ENCODE assay signal across 13 mouse cellular contexts in the genomic region with DNA sequence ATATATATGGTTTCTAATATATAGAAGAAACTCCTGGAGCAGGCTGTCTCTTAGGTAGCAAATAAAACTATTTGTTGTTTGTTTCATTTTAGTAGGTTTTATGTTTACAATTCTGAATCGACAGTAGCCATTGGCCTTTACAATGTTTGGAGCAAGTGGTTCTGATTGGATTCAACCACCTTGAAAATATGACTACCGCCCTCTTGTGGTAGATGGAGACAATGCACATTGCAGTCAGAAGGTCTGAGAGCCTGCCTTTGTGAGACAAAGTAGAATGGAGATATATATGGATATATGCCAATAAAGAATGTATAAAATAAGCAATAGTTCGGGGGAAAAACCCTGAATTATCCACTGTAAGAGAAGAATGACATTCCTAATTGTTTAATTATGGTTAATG. TPM values are rescaled to one million over a fixed set of nuclear protein-coding genes. Genes with fewer than 3 reads are reported as not detected.
DNase-seq lines count a peak whose midpoint lies in the region; ATAC-seq and TF ChIP-seq lines count a peak whose summit lies in the region.
"Had no signal": no experiment of that assay in that cellular context is flagged by ENCODE, and none has a peak within 500 bp of the region (broad histone marks: within the 10 kb centered on the region; RNA-seq: fewer than 3 reads in every experiment).

No protein-coding gene starts in this region.

- peak; percentile 32 for TF ChIP-seq CTCF in lung, postnatal 0 days (IDR thresholded peaks at IDR 0.05)
- no peak for TF ChIP-seq CTCF in thymus, adult 2 months (IDR thresholded peaks at IDR 0.05; ENCODE audit: borderline replicate concordance, control insufficient read depth, extremely low read depth, insufficient read depth, low read length, poor library complexity)

- TF ChIP-seq POLR2A in thymus, adult 2 months (IDR thresholded peaks at IDR 0.05; ENCODE audit: control insufficient read depth, extremely low read depth, insufficient read depth, low read length, poor library complexity) = no peak

- WGBS in lung, postnatal 0 days = 42% methylated on average over 3 of the region's 3 CpGs
- 33% methylated on average over 3 of the region's 3 CpGs for WGBS in thymus, adult 2 months

- no peak overlapping the region for H3K9ac ChIP-seq in lung, postnatal 0 days (replicated peaks; ENCODE audit: low read depth)
- H3K9ac ChIP-seq: liver, embryonic 15.5 days had no signal

- no peak overlapping the region for H3K4me3 ChIP-seq in lung, postnatal 0 days (ENCODE audit: low read depth, low read length)
- no peak overlapping the region for H3K4me3 ChIP-seq in thymus, adult 2 months (ENCODE audit: control insufficient read depth, insufficient read depth, low read length)
- H3K4me3 ChIP-seq: liver, embryonic 15.5 days had no signal

- no peaks in the 10 kb centered on the region for H3K27me3 ChIP-seq in lung, postnatal 0 days (replicated peaks; ENCODE audit: insufficient read depth, low read length)
- no peaks in the 10 kb centered on the region for H3K27me3 ChIP-seq in thymus, adult 2 months (ENCODE audit: control insufficient read depth, insufficient read depth, low read length)
- H3K27me3 ChIP-seq: liver, embryonic 15.5 days had no signal

- no peak for DNase-seq in frontal cortex, postnatal 36 days (ENCODE audit: low spot score in 2 of 2)
- DNase-seq in lung, postnatal 0 days (ENCODE audit: low spot score) = no peak
- DNase-seq in lung, postnatal 25 days (ENCODE audit: low spot score) = no peak
- DNase-seq in c-Kit-negative CD71-positive TER-119-positive erythroid progenitor cells, embryonic 14.5 days (ENCODE audit: low read depth, low spot score) = peak; percentile 1
- peak; percentile 16 for DNase-seq in retina, postnatal 1 day
- DNase-seq in thymus, adult 2 months = no peak
- DNase-seq in adrenal gland, postnatal 4 days (ENCODE audit: low spot score in 2 of 2) = no peak
- DNase-seq: cerebellum, adult 18-20 months had no signal

- no peaks in the 10 kb centered on the region for H3K36me3 ChIP-seq in lung, postnatal 0 days (ENCODE audit: insufficient read depth, low read length)
- H3K36me3 ChIP-seq in thymus, adult 2 months (ENCODE audit: control insufficient read depth, insufficient read depth, low read length) = no peaks in the 10 kb centered on the region
- H3K36me3 ChIP-seq: liver, embryonic 15.5 days had no signal

- no peak overlapping the region for H3K27ac ChIP-seq in lung, postnatal 0 days (ENCODE audit: low read length)
- no peak overlapping the region for H3K27ac ChIP-seq in thymus, adult 2 months (ENCODE audit: control insufficient read depth, insufficient read depth, low read length)
- H3K27ac ChIP-seq: liver, embryonic 15.5 days had no signal

- H3K9me3 ChIP-seq in lung, postnatal 0 days (ENCODE audit: low read length) = no peaks in the 10 kb centered on the region
- H3K9me3 ChIP-seq: liver, embryonic 15.5 days had no signal

- H3K4me1 ChIP-seq in lung, postnatal 0 days (ENCODE audit: insufficient read depth, low read depth, low read length) = no peaks in the 10 kb centered on the region
- no peaks in the 10 kb centered on the region for H3K4me1 ChIP-seq in thymus, adult 2 months (replicated peaks; ENCODE audit: control insufficient read depth, insufficient read depth, low read length)
- H3K4me1 ChIP-seq: liver, embryonic 15.5 days had no signal

- no peak overlapping the region for H3K4me2 ChIP-seq in lung, postnatal 0 days (replicated peaks; ENCODE audit: low read depth, low read length)
- H3K4me2 ChIP-seq: liver, embryonic 15.5 days had no signal

- ATAC-seq in frontal cortex, adult (ENCODE audit: low TSS enrichment) = 0 out of 2 replicates have a peak, but pooled peaks have one; percentile 44
- ATAC-seq in lung, postnatal 0 days = no peak
- ATAC-seq: forebrain, embryonic 16.5 days had no signal

- TF ChIP-seq EP300 in lung, postnatal 0 days (IDR thresholded peaks at IDR 0.05) = no peak

RNA-seq across cellular contexts. Expression of gene Defb41, which starts 23.9 kb away (rescaled TPM):
- polyA plus RNA-seq in lung, postnatal 0 days (2015; fragmentation: Nextera tagmentation; extraction: Ambion mirVana) = not detected in 2 replicates
- not detected in 2 replicates for polyA plus RNA-seq in thymus, adult 2 months (2012; rRNA removed)
- not detected for total RNA-seq in adrenal gland, postnatal 4 days (2021)
- polyA plus RNA-seq: forebrain, embryonic 16.5 days; heart, embryonic 16.5 days; liver, embryonic 15.5 days; stomach, embryonic 16.5 days had no signal

RNA-seq across cellular contexts. Expression of gene Defb18, which starts 51.6 kb away (rescaled TPM):
- polyA plus RNA-seq in lung, postnatal 0 days (2015; fragmentation: Nextera tagmentation; extraction: Ambion mirVana) = not detected in 2 replicates
- polyA plus RNA-seq in thymus, adult 2 months (2012; rRNA removed) = not detected in 2 replicates
- not detected for total RNA-seq in adrenal gland, postnatal 4 days (2021)
- polyA plus RNA-seq: forebrain, embryonic 16.5 days; heart, embryonic 16.5 days; liver, embryonic 15.5 days; stomach, embryonic 16.5 days had no signal

Comparison
In these comparisons a context has a peak if more than half of its experiments do, and no peak if none do; other contexts are left out.
1. DNase-seq: peak in c-Kit-negative CD71-positive TER-119-positive erythroid progenitor cells, embryonic 14.5 days (single experiment) and retina, postnatal 1 day (single experiment); none in frontal cortex, postnatal 36 days (0 of 2), lung, postnatal 0 days (single experiment), lung, postnatal 25 days (single experiment), thymus, adult 2 months (single experiment) and adrenal gland, postnatal 4 days (0 of 2).